Comparison of ENCODE assay signal across 9 mouse cellular contexts in genomic region chr9:57220356-57220755, GRCm38 (mm10). TPM values are rescaled to one million over a fixed set of nuclear protein-coding genes. Genes with fewer than 3 reads are reported as not detected.
DNase-seq lines count a peak whose midpoint lies in the region; ATAC-seq and TF ChIP-seq lines count a peak whose summit lies in the region.
"Had no signal": no experiment of that assay in that cellular context is flagged by ENCODE, and none has a peak within 500 bp of the region (broad histone marks: within the 10 kb centered on the region; RNA-seq: fewer than 3 reads in every experiment).

No protein-coding gene starts in this region.

- no peak overlapping the region for H3K27ac ChIP-seq in liver, embryonic 11.5 days (ENCODE audit: low read depth, low read length)
- no peak overlapping the region for H3K27ac ChIP-seq in stomach, postnatal 0 days (replicated peaks)
- H3K27ac ChIP-seq: midbrain, embryonic 12.5 days had no signal

- H3K9ac ChIP-seq in liver, embryonic 11.5 days (ENCODE audit: low read depth, low read length), result no peak overlapping the region
- H3K9ac ChIP-seq in stomach, postnatal 0 days (ENCODE audit: low read length), result no peak overlapping the region
- H3K9ac ChIP-seq: midbrain, embryonic 12.5 days had no signal

- TF ChIP-seq EP300 in stomach, postnatal 0 days (optimal IDR thresholded peaks at IDR 0.05), result no peak

- no peaks in the 10 kb centered on the region for H3K36me3 ChIP-seq in liver, embryonic 11.5 days (ENCODE audit: control insufficient read depth, insufficient read depth, low read length)
- no peaks in the 10 kb centered on the region for H3K36me3 ChIP-seq in stomach, postnatal 0 days (ENCODE audit: control insufficient read depth, insufficient read depth, low read length)
- H3K36me3 ChIP-seq: midbrain, embryonic 12.5 days had no signal

- H3K4me1 ChIP-seq in liver, embryonic 11.5 days (replicated peaks; ENCODE audit: control insufficient read depth, insufficient read depth, low read length), result no peaks in the 10 kb centered on the region
- no peaks in the 10 kb centered on the region for H3K4me1 ChIP-seq in lung, adult 2 months (ENCODE audit: control insufficient read depth, insufficient read depth, low read length)
- no peaks in the 10 kb centered on the region for H3K4me1 ChIP-seq in stomach, postnatal 0 days (replicated peaks; ENCODE audit: control insufficient read depth, insufficient read depth)
- H3K4me1 ChIP-seq: midbrain, embryonic 12.5 days had no signal

- TF ChIP-seq CTCF in lung, adult 2 months (IDR thresholded peaks at IDR 0.05; ENCODE audit: insufficient read depth, low read length), result peak; percentile 51
- peak; percentile 83 for TF ChIP-seq CTCF in stomach, postnatal 0 days (IDR thresholded peaks at IDR 0.05; ENCODE audit: low read depth)

- H3K27me3 ChIP-seq in liver, embryonic 11.5 days (replicated peaks; ENCODE audit: control insufficient read depth, insufficient read depth, low read length), result no peaks in the 10 kb centered on the region
- H3K27me3 ChIP-seq in stomach, postnatal 0 days (ENCODE audit: control insufficient read depth, insufficient read depth, low read length), result no peaks in the 10 kb centered on the region
- H3K27me3 ChIP-seq: midbrain, embryonic 12.5 days had no signal

- ATAC-seq in liver, embryonic 11.5 days (replicated peaks; ENCODE audit: low FRiP score), result no peak
- ATAC-seq in stomach, postnatal 0 days (ENCODE audit: low FRiP score, low TSS enrichment), result 0 out of 2 replicates have a peak, but pooled peaks have one; percentile 40

- 20% methylated on average over 6 of the region's 6 CpGs for WGBS in liver, embryonic 11.5 days
- 14% methylated on average over 6 of the region's 6 CpGs for WGBS in lung, adult 2 months
- WGBS in stomach, postnatal 0 days, result 9% methylated on average over 6 of the region's 6 CpGs

- peak; percentile 45 for DNase-seq in liver
- DNase-seq in liver, embryonic 11.5 days (ENCODE audit: low spot score), result no peak
- peak; percentile 32 for DNase-seq in Muller cell, postnatal 12 days (ENCODE audit: inconsistent ontology term)
- DNase-seq in cerebellum, adult 18-20 months, result peak; percentile 63
- peak; percentile 34 for DNase-seq in heart, postnatal 4 days
- peak; percentile 22 for DNase-seq in lung, adult 2 months
- DNase-seq in stomach, postnatal 0 days (ENCODE audit: low spot score), result peak; percentile 64

- no peak overlapping the region for H3K4me2 ChIP-seq in liver, embryonic 11.5 days
- H3K4me2 ChIP-seq in stomach, postnatal 0 days (replicated peaks; ENCODE audit: low read depth), result no peak overlapping the region
- H3K4me2 ChIP-seq: midbrain, embryonic 12.5 days had no signal

- no peak for TF ChIP-seq POLR2A in lung, adult 2 months (IDR thresholded peaks at IDR 0.05; ENCODE audit: borderline replicate concordance, extremely low read depth, low read depth, low read length)

- H3K4me3 ChIP-seq in liver, embryonic 11.5 days (ENCODE audit: low read depth, low read length), result no peak overlapping the region
- no peak overlapping the region for H3K4me3 ChIP-seq in lung, adult 2 months (replicated peaks; ENCODE audit: extremely low read depth, low read depth, low read length)
- no peak overlapping the region for H3K4me3 ChIP-seq in stomach, postnatal 0 days (ENCODE audit: low read depth, low read length)
- H3K4me3 ChIP-seq: midbrain, embryonic 12.5 days had no signal

- H3K9me3 ChIP-seq in liver, embryonic 11.5 days (ENCODE audit: control insufficient read depth, low read length), result no peaks in the 10 kb centered on the region
- H3K9me3 ChIP-seq in stomach, postnatal 0 days (ENCODE audit: control insufficient read depth, low read length), result no peaks in the 10 kb centered on the region
- H3K9me3 ChIP-seq: midbrain, embryonic 12.5 days had no signal

RNA-seq across cellular contexts. Expression of gene Trcg1, which starts 16.0 kb away (rescaled TPM):
- not detected in 2 replicates for polyA plus RNA-seq in liver, embryonic 11.5 days (2014; fragmentation: Nextera tagmentation; extraction: Ambion mirVana)
- not detected for total RNA-seq in heart, postnatal 4 days (2021)
- not detected in 2 replicates for polyA plus RNA-seq in lung, adult 2 months (2012; rRNA removed)
- polyA plus RNA-seq in stomach, postnatal 0 days (2015; fragmentation: Nextera tagmentation; extraction: Ambion mirVana), result 0.05 TPM in 1 of 2 replicates, not detected in the other
- polyA plus RNA-seq: gonadal fat pad, adult 2 months; midbrain, embryonic 12.5 days had no signal

RNA-seq across cellular contexts. Expression of gene 1700017B05Rik, which starts 42.1 kb away (rescaled TPM):
- 27.0 and 29.5 TPM in 2 replicates for polyA plus RNA-seq in liver, embryonic 11.5 days (2014; fragmentation: Nextera tagmentation; extraction: Ambion mirVana)
- 10 to 100 TPM; 21.6 to 26.6 TPM for total RNA-seq in heart, postnatal 4 days (2021)
- 12.1 and 12.5 TPM in 2 replicates for polyA plus RNA-seq in lung, adult 2 months (2012; rRNA removed)
- polyA plus RNA-seq in stomach, postnatal 0 days (2015; fragmentation: Nextera tagmentation; extraction: Ambion mirVana), result 10.4 and 10.9 TPM in 2 replicates
